Mouse (Mus musculus): Measurements from ENCODE around the gene Gm42906. TPM values are rescaled to one million over a fixed set of nuclear protein-coding genes. Genes with fewer than 3 reads are reported as not detected.

Gene Gm42906
- polyA plus RNA-seq, 1 experiment from 2014 or later, result not detected

GRCm38 (mm10) chr5:151046131-151046530, 381.8 kb downstream of the Gm42906 start:
- Histone ChIP-seq H3K36me3 (ENCODE audit: control insufficient read depth, insufficient read depth, low read length) (peaks cover 15% of the 10 kb centered on the region; the same call in 1 of the 2 replicates), H3K9ac (ENCODE audit: low read depth, low read length) (no peak overlapping the region), H3K4me1 (ENCODE audit: control insufficient read depth, insufficient read depth, low read length) (no peaks in the 10 kb centered on the region; the same call in 1 of the 2 replicates), H3K27ac (ENCODE audit: low read length) (no peak overlapping the region), H3K4me3 (ENCODE audit: low read length) (no peak overlapping the region), H3K9me3 (ENCODE audit: control insufficient read depth, low read length) (no peaks in the 10 kb centered on the region), H3K4me2 (ENCODE audit: low read depth, low read length) (no peak overlapping the region), H3K27me3 (replicated peaks; ENCODE audit: control insufficient read depth, insufficient read depth, low read length) (no peaks in the 10 kb centered on the region)
- WGBS, result 89% methylated on average over 6 of the region's 6 CpGs
- no peak for ATAC-seq

- WGBS, result 88% methylated on average over 5 of the region's 5 CpGs
- H3K4me1 ChIP-seq (ENCODE audit: control insufficient read depth, insufficient read depth, low read length), result no peaks in the 10 kb centered on the region; the same call in 1 of the 2 replicates
- ATAC-seq, result peak; percentile 89
- no peak overlapping the region for H3K27ac ChIP-seq (ENCODE audit: low read length)
- no peaks in the 10 kb centered on the region for H3K27me3 ChIP-seq (replicated peaks; ENCODE audit: control insufficient read depth, insufficient read depth, low read length)
- no peak overlapping the region for H3K4me3 ChIP-seq (ENCODE audit: low read length)
- H3K9ac ChIP-seq (ENCODE audit: low read depth, low read length), result no peak overlapping the region
- H3K4me2 ChIP-seq (ENCODE audit: low read depth, low read length), result no peak overlapping the region
- peaks cover 11% of the 10 kb centered on the region; the same call in 1 of the 2 replicates for H3K36me3 ChIP-seq (ENCODE audit: control insufficient read depth, insufficient read depth, low read length)
- no peaks in the 10 kb centered on the region for H3K9me3 ChIP-seq (ENCODE audit: control insufficient read depth, low read length)
Measured at GRCm38 (mm10) chr5:151042911-151043310, 385.1 kb downstream of the Gm42906 start.

- no peak for ATAC-seq
- no peak overlapping the region for H3K9ac ChIP-seq (ENCODE audit: low read depth, low read length)
- 83% methylated on average over 7 of the region's 7 CpGs for WGBS
Measured at GRCm38 (mm10) chr5:151037871-151038270, 390.1 kb downstream of the Gm42906 start.

GRCm38 (mm10) chr5:151034715-151035512, 393.0 kb downstream of the Gm42906 start:
- H3K27me3 ChIP-seq (replicated peaks; ENCODE audit: control insufficient read depth, insufficient read depth, low read length), result no peaks in the 10 kb centered on the region
- no peak overlapping the region for H3K4me2 ChIP-seq (ENCODE audit: low read depth, low read length)
- H3K4me1 ChIP-seq (ENCODE audit: control insufficient read depth, insufficient read depth, low read length), result no peaks in the 10 kb centered on the region
- H3K27ac ChIP-seq (ENCODE audit: low read length), result no peak overlapping the region
- peaks cover 2% of the 10 kb centered on the region; the same call in 1 of the 2 replicates for H3K36me3 ChIP-seq (ENCODE audit: control insufficient read depth, insufficient read depth, low read length)
- 73% methylated on average over 9 of the region's 9 CpGs for WGBS
- no peak overlapping the region for H3K9ac ChIP-seq (ENCODE audit: low read depth, low read length)
- H3K9me3 ChIP-seq (ENCODE audit: control insufficient read depth, low read length), result no peaks in the 10 kb centered on the region
- no peak for ATAC-seq
- H3K4me3 ChIP-seq (ENCODE audit: low read length), result no peak overlapping the region

More at GRCm38 (mm10) chr5:151037871-151038270, 390.1 kb downstream of the Gm42906 start:
- Histone ChIP-seq H3K27me3 (replicated peaks; ENCODE audit: control insufficient read depth, insufficient read depth, low read length) (no peaks in the 10 kb centered on the region), H3K27ac (ENCODE audit: low read length) (no peak overlapping the region), H3K9me3 (ENCODE audit: control insufficient read depth, low read length) (no peaks in the 10 kb centered on the region), H3K36me3 (ENCODE audit: control insufficient read depth, insufficient read depth, low read length) (peaks cover 7% of the 10 kb centered on the region; the same call in 1 of the 2 replicates), H3K4me3 (ENCODE audit: low read length) (no peak overlapping the region), H3K4me1 (ENCODE audit: control insufficient read depth, insufficient read depth, low read length) (no peaks in the 10 kb centered on the region), H3K4me2 (ENCODE audit: low read depth, low read length) (no peak overlapping the region)

GRCm38 (mm10) chr5:151028906-151029305, 399.1 kb downstream of the Gm42906 start:
- no peak overlapping the region for H3K9ac ChIP-seq (ENCODE audit: low read depth, low read length)
- H3K4me3 ChIP-seq (ENCODE audit: low read length), result no peak overlapping the region
- H3K4me1 ChIP-seq (ENCODE audit: control insufficient read depth, insufficient read depth, low read length), result no peaks in the 10 kb centered on the region; the same call in 1 of the 2 replicates
- H3K9me3 ChIP-seq (ENCODE audit: control insufficient read depth, low read length), result no peaks in the 10 kb centered on the region
- ATAC-seq, result no peak
- WGBS, result 65% methylated on average over 6 of the region's 6 CpGs
- H3K4me2 ChIP-seq (ENCODE audit: low read depth, low read length), result no peak overlapping the region
- no peak overlapping the region for H3K27ac ChIP-seq (ENCODE audit: low read length)
- no peaks in the 10 kb centered on the region for H3K27me3 ChIP-seq (replicated peaks; ENCODE audit: control insufficient read depth, insufficient read depth, low read length)
- H3K36me3 ChIP-seq (ENCODE audit: control insufficient read depth, insufficient read depth, low read length), result no peaks in the 10 kb centered on the region

GRCm38 (mm10) chr5:151027171-151027570, 400.8 kb downstream of the Gm42906 start:
- H3K27me3 ChIP-seq (replicated peaks; ENCODE audit: control insufficient read depth, insufficient read depth, low read length), result no peaks in the 10 kb centered on the region
- 61% methylated on average over 7 of the region's 7 CpGs for WGBS
- H3K36me3 ChIP-seq (ENCODE audit: control insufficient read depth, insufficient read depth, low read length), result no peaks in the 10 kb centered on the region
- no peak for ATAC-seq
- H3K4me1 ChIP-seq (ENCODE audit: control insufficient read depth, insufficient read depth, low read length), result peaks cover 7% of the 10 kb centered on the region
- H3K4me3 ChIP-seq (ENCODE audit: low read length), result no peak overlapping the region
- H3K27ac ChIP-seq (ENCODE audit: low read length), result no peak overlapping the region
- H3K9me3 ChIP-seq (ENCODE audit: control insufficient read depth, low read length), result no peaks in the 10 kb centered on the region
- no peak overlapping the region for H3K4me2 ChIP-seq (ENCODE audit: low read depth, low read length)
- no peak overlapping the region for H3K9ac ChIP-seq (ENCODE audit: low read depth, low read length)

GRCm38 (mm10) chr5:151026069-151026468, 401.9 kb downstream of the Gm42906 start:
- H3K4me1 ChIP-seq (ENCODE audit: control insufficient read depth, insufficient read depth, low read length), result peaks cover 7% of the 10 kb centered on the region
- H3K4me3 ChIP-seq (ENCODE audit: low read length), result no peak overlapping the region
- no peaks in the 10 kb centered on the region for H3K27me3 ChIP-seq (replicated peaks; ENCODE audit: control insufficient read depth, insufficient read depth, low read length)
- 68% methylated on average over 4 of the region's 4 CpGs for WGBS
- H3K9ac ChIP-seq (ENCODE audit: low read depth, low read length), result no peak overlapping the region
- ATAC-seq, result no peak
- H3K36me3 ChIP-seq (ENCODE audit: control insufficient read depth, insufficient read depth, low read length), result no peaks in the 10 kb centered on the region
- no peak overlapping the region for H3K4me2 ChIP-seq (ENCODE audit: low read depth, low read length)
- no peaks in the 10 kb centered on the region for H3K9me3 ChIP-seq (ENCODE audit: control insufficient read depth, low read length)
- H3K27ac ChIP-seq (ENCODE audit: low read length), result no peak overlapping the region

GRCm38 (mm10) chr5:151024483-151024882, 403.5 kb downstream of the Gm42906 start:
- H3K4me3 ChIP-seq (ENCODE audit: low read length), result no peak overlapping the region
- no peak overlapping the region for H3K27ac ChIP-seq (ENCODE audit: low read length)
- no peak for ATAC-seq
- H3K27me3 ChIP-seq (replicated peaks; ENCODE audit: control insufficient read depth, insufficient read depth, low read length), result no peaks in the 10 kb centered on the region
- H3K9me3 ChIP-seq (ENCODE audit: control insufficient read depth, low read length), result no peaks in the 10 kb centered on the region
- H3K4me1 ChIP-seq (ENCODE audit: control insufficient read depth, insufficient read depth, low read length), result peaks cover 7% of the 10 kb centered on the region
- H3K36me3 ChIP-seq (ENCODE audit: control insufficient read depth, insufficient read depth, low read length), result no peaks in the 10 kb centered on the region
- no peak overlapping the region for H3K4me2 ChIP-seq (ENCODE audit: low read depth, low read length)
- H3K9ac ChIP-seq (ENCODE audit: low read depth, low read length), result no peak overlapping the region
- 77% methylated on average over 2 of the region's 2 CpGs for WGBS

GRCm38 (mm10) chr5:151023461-151023860, 404.5 kb downstream of the Gm42906 start:
- ATAC-seq, result peak; percentile 69
- Histone ChIP-seq H3K4me1 (ENCODE audit: control insufficient read depth, insufficient read depth, low read length) (peaks cover 10% of the 10 kb centered on the region), H3K4me3 (ENCODE audit: low read length) (no peak overlapping the region; the same call in 1 of the 2 replicates), H3K36me3 (ENCODE audit: control insufficient read depth, insufficient read depth, low read length) (no peaks in the 10 kb centered on the region), H3K27ac (ENCODE audit: low read length) (peak overlapping the region; percentile 60), H3K4me2 (ENCODE audit: low read depth, low read length) (no peak overlapping the region), H3K27me3 (replicated peaks; ENCODE audit: control insufficient read depth, insufficient read depth, low read length) (no peaks in the 10 kb centered on the region), H3K9me3 (ENCODE audit: control insufficient read depth, low read length) (no peaks in the 10 kb centered on the region), H3K9ac (ENCODE audit: low read depth, low read length) (no peak overlapping the region)
- 15% methylated on average over 8 of the region's 8 CpGs for WGBS

All from intestine, embryonic 16.5 days (tissue).